Mouse (Mus musculus) midbrain, embryonic 12.5 days (tissue): ENCODE measurements around the gene Hmx1. TPM values are rescaled to one million over a fixed set of nuclear protein-coding genes. Genes with fewer than 3 reads are reported as not detected.

Experiments used
- ATAC-seq: fragments of 200-750 bp; cut with Nextera tagmentation; 2 replicates; pipeline ENCODE4 v1.8.0; 2017; ENCODE audit warnings: low read depth, moderate TSS enrichment, moderate library complexity; ENCODE audit not compliant: low FRiP score
- H3K27ac ChIP-seq: fragments of 300-500 bp; sonication (generic); replicated peaks from 2 replicates; pipeline ENCODE4 v1.5.1; 2016; ENCODE audit warnings: mild to moderate bottlenecking
- H3K27me3 ChIP-seq: fragments of 300-500 bp; sonication (generic); 2 replicates; pipeline ENCODE4 v1.6.1; 2016; ENCODE audit warnings: mild to moderate bottlenecking
- H3K36me3 ChIP-seq: fragments of 300-500 bp; sonication (generic); 2 replicates; pipeline ENCODE4 v1.6.1; 2016
- H3K4me1 ChIP-seq: fragments of 300-500 bp; sonication (generic); 2 replicates; pipeline ENCODE4 v1.6.1; 2016
- H3K4me2 ChIP-seq: fragments of 300-500 bp; sonication (generic); replicated peaks from 2 replicates; pipeline ENCODE4 v1.6.1; 2016; ENCODE audit warnings: mild to moderate bottlenecking, moderate library complexity
- H3K4me3 ChIP-seq: fragments of 300-500 bp; sonication (generic); 2 replicates; pipeline ENCODE4 v1.5.1; 2016; ENCODE audit warnings: mild to moderate bottlenecking
- H3K9ac ChIP-seq: fragments of 300-500 bp; sonication (generic); replicated peaks from 2 replicates; pipeline ENCODE4 v1.6.1; 2016; ENCODE audit warnings: mild to moderate bottlenecking, moderate library complexity
- H3K9me3 ChIP-seq: fragments of 300-500 bp; sonication (generic); 2 replicates; pipeline ENCODE4 v1.6.1; 2016; ENCODE audit warnings: mild to moderate bottlenecking
- whole genome bisulfite sequencing: fragments of 180-500 bp; shearing (Covaris S2); methylation state at CpG from one replicate; pipeline ENCODE4 v1.1.7; 2016; 5-methylcytosine and 5-hydroxymethylcytosine counted together
- polyA plus RNA-seq: library from polyadenylated mRNA; unstranded; fragments of >200 nt; fragmentation: Nextera tagmentation; extraction: Ambion mirVana; gene quantifications from 2 replicates; pipeline ENCODE4 v1.2.1, GENCODE M21; 2016

Hmx1 gene
- polyA plus RNA-seq, 1 experiment from 2014 or later: 1.2 TPM

DNA sequence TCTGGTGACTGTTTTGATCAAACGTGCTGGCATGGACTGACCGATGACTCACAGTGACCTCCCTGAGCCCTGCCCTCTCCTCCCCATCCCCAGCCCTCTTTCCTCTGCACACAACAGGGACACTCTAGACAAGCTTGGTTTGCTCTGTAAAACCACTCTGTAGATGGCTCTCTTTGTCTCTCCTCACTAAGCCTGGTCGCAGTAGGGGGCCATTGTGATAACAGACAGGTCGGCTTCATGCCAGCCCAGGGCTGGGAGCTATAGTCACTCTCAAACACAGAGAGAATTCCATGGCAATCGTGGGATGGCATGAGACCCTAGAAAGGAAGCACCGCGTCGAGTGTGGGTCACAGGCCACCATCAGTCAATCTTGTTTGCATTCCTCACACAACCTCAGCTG is 51.6 kb downstream of the Hmx1 start:
- Histone ChIP-seq H3K4me3 (no peak overlapping the region), H3K9me3 (no peaks in the 10 kb centered on the region; the same call in 1 of the 2 replicates), H3K36me3 (no peaks in the 10 kb centered on the region), H3K27me3 (peaks cover 8% of the 10 kb centered on the region; the same call in 1 of the 2 replicates), H3K9ac (no peak overlapping the region), H3K4me2 (no peak overlapping the region), H3K27ac (no peak overlapping the region), H3K4me1 (0 out of 2 replicates have a peak, but pooled peaks cover 3% of the 10 kb centered on the region)
- ATAC-seq: no peak
- 54% methylated on average over 8 of the region's 8 CpGs for WGBS

DNA sequence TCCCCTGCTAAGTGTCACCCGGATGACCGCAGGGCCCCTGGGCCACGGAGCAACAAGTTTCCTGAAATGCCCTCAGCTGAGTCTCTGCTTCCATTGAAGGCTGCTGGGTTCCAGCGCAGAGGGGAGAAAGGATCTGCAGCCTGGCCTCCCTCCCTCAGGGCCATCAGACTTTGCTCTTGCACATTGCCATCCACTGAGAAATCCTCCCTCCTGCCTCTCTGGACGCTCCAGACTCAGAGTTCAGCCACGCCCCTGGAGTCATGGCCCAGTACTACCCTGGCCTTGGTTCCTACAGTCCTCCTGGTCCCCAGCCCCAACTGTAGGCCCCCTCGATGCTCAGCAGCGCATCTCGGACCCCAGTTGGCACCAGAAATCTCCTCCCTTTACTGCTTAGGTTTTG is 52.5 kb downstream of the Hmx1 start:
- Histone ChIP-seq H3K27me3 (peaks cover 8% of the 10 kb centered on the region; the same call in 1 of the 2 replicates), H3K36me3 (no peaks in the 10 kb centered on the region), H3K4me3 (no peak overlapping the region), H3K4me1 (0 out of 2 replicates have a peak, but pooled peaks cover 3% of the 10 kb centered on the region), H3K27ac (no peak overlapping the region), H3K9ac (no peak overlapping the region), H3K9me3 (no peaks in the 10 kb centered on the region; the same call in 1 of the 2 replicates), H3K4me2 (no peak overlapping the region)
- WGBS: 71% methylated on average over 9 of the region's 9 CpGs
- no peak for ATAC-seq

DNA sequence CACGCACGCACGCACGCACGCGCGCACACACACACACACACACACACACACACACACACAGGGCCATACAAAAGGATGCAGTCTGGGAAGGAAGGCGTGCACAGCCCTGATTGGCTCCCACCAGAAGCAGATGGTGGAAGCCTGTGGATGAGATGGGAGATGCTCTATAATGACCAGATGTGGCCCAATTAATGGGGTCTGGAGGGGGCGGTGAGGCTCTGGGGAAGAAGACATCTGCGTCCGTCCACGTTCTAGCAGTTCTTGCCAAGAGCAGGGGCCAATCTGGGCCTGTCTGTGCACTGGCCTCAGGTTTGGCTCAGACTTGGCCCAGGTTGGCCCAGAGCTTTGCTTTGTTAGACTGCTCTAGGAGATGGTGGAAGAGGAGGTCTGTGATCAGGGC is 55.8 kb downstream of the Hmx1 start:
- Histone ChIP-seq H3K27me3 (peaks cover 18% of the 10 kb centered on the region), H3K4me1 (peaks cover 21% of the 10 kb centered on the region), H3K27ac (no peak overlapping the region), H3K9me3 (no peaks in the 10 kb centered on the region), H3K36me3 (no peaks in the 10 kb centered on the region), H3K4me2 (no peak overlapping the region), H3K4me3 (no peak overlapping the region), H3K9ac (no peak overlapping the region)
- 83% methylated on average over 5 of the region's 12 CpGs for WGBS
- no peak for ATAC-seq

DNA sequence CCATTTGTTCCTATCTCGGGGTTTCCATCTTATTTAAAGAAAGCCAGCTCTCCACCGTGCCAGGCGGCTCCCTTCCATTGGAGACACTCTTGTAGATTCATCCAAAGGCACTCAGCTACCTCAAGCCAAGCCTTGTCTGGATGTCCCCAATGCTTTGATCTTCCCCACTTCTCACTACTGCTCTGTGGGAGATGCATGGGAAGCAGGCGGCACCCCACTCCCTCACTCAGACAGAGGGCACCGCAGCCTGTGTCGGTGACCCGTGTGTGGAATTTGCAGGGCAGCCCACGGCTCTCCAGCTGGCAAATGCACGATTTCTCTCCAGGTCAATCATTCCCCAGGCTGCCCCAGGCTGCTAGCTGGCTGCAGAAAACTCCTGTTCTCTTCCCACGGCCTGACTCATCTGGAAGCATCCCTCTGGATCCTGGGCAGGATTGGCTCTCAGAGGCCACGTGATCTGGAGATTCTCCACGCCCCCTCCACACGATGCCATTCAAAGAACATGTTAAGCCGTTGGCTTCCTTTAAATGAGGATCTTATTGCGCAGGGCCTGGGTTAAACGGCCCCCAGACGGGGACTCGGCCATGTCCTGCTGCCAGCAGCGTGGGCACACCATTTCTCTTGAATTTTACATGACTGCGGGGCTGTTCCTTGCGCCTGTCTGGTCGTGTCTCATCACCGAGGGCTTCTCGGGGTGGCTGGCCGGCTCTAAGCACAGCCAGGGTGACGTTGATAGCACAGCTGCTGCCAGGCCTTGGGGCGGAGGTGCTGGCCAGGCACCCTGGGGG is 58.9 kb downstream of the Hmx1 start:
- H3K36me3 ChIP-seq: no peaks in the 10 kb centered on the region
- ATAC-seq: peak; percentile 91
- 18% methylated on average over 27 of the region's 27 CpGs for whole genome bisulfite sequencing

More for the DNA sequence above, 58.9 kb downstream of the Hmx1 start:
- H3K27me3 ChIP-seq: peaks cover 18% of the 10 kb centered on the region
- peak overlapping the region; percentile 45 for H3K9ac ChIP-seq
- H3K27ac ChIP-seq: peak overlapping the region; percentile 72
- H3K9me3 ChIP-seq: no peaks in the 10 kb centered on the region
- H3K4me1 ChIP-seq: peaks cover 27% of the 10 kb centered on the region
- peak overlapping the region; percentile 64 for H3K4me2 ChIP-seq
- peak overlapping the region; percentile 37 for H3K4me3 ChIP-seq

Other genes with a start within 250 kb of the Hmx1 start
- gene Adra2c, start 110.8 kb upstream of the Hmx1 start, polyA plus RNA-seq: 0.13 TPM in 1 of 2 replicates, not detected in the other
- 5.4 and 7.0 TPM in 2 replicates for gene Cpz, start 136.6 kb downstream of the Hmx1 start, polyA plus RNA-seq
- 8.8 and 8.9 TPM in 2 replicates for gene Trmt44, start 186.0 kb downstream of the Hmx1 start, polyA plus RNA-seq
- 17.6 and 18.8 TPM in 2 replicates for gene Acox3, start 193.9 kb downstream of the Hmx1 start, polyA plus RNA-seq